Mouse (Mus musculus) adrenal gland, postnatal 36 days (tissue): ENCODE results near the gene Ankk1. TPM values are rescaled to one million over a fixed set of nuclear protein-coding genes. Genes with fewer than 3 reads are reported as not detected.

Experiments
- total RNA-seq, 2 experiments: library from RNA; stranded (reverse); gene quantifications; 2 replicates each; pipeline ENCODE4 v1.2.3; 2021

Gene Ankk1
- total RNA-seq, 2 experiments from 2014 or later: not detected

Other genes starting within 250 kb of the Ankk1 start
- gene Gm4894, start 176.5 kb downstream of the Ankk1 start, total RNA-seq: not detected
- gene Drd2, start 86.4 kb downstream of the Ankk1 start, total RNA-seq: 1 to 10 TPM in 1 of 2 experiments, under 1 TPM in 1; 0.95 to 1.7 TPM
- 10 to 100 TPM; 14.6 to 16.0 TPM for gene Ttc12, start 59.2 kb upstream of the Ankk1 start, total RNA-seq